Mouse (Mus musculus): ENCODE measurements around the gene Rangap1. TPM values are rescaled to one million over a fixed set of nuclear protein-coding genes. Genes with fewer than 3 reads are reported as not detected.
"Not testable (repeated sequence)": the region's sequence is repeated elsewhere in the genome, so short reads cannot be mapped to it uniquely, and the experiment has no call there.

Gene Rangap1
- polyA plus RNA-seq, 1 experiment from 2014 or later = 106 TPM

GRCm38 (mm10) chr15:81765651-81766050 lies 20.3 kb upstream of the Rangap1 start:
- H3K27ac ChIP-seq = no peak overlapping the region
- 57% methylated on average over 9 of the region's 9 CpGs for WGBS
- ATAC-seq (replicated peaks; ENCODE audit: low FRiP score) = no peak
- no peaks in the 10 kb centered on the region for H3K27me3 ChIP-seq
- peaks cover 16% of the 10 kb centered on the region for H3K4me1 ChIP-seq
- no peak overlapping the region for H3K9ac ChIP-seq
- H3K36me3 ChIP-seq = peaks cover 30% of the 10 kb centered on the region
- no peak overlapping the region for H3K4me2 ChIP-seq
- no peak overlapping the region for H3K4me3 ChIP-seq (replicated peaks)
- no peaks in the 10 kb centered on the region for H3K9me3 ChIP-seq (replicated peaks)

- H3K27me3 ChIP-seq = no peaks in the 10 kb centered on the region
- H3K9me3 ChIP-seq (replicated peaks) = no peaks in the 10 kb centered on the region
- H3K27ac ChIP-seq = no peak overlapping the region
- H3K4me2 ChIP-seq = no peak overlapping the region
- peaks cover 23% of the 10 kb centered on the region for H3K36me3 ChIP-seq
- H3K4me1 ChIP-seq = peaks cover 16% of the 10 kb centered on the region
- H3K4me3 ChIP-seq (replicated peaks) = no peak overlapping the region
- WGBS = 88% methylated on average over 6 of the region's 6 CpGs
- ATAC-seq (replicated peaks; ENCODE audit: low FRiP score) = no peak
- no peak overlapping the region for H3K9ac ChIP-seq
Measured at GRCm38 (mm10) chr15:81764573-81764972, 19.2 kb upstream of the Rangap1 start.

GRCm38 (mm10) chr15:81761959-81762358 lies 16.6 kb upstream of the Rangap1 start:
- WGBS = 88% methylated on average over 3 of the region's 3 CpGs

GRCm38 (mm10) chr15:81761381-81761780 lies 16.1 kb upstream of the Rangap1 start:
- H3K4me1 ChIP-seq = peaks cover 14% of the 10 kb centered on the region
- WGBS = 91% methylated on average over 7 of the region's 7 CpGs
- H3K4me3 ChIP-seq (replicated peaks) = no peak overlapping the region
- H3K4me2 ChIP-seq = no peak overlapping the region
- H3K9ac ChIP-seq = no peak overlapping the region
- 0 out of 2 replicates have a peak, but pooled peaks cover 9% of the 10 kb centered on the region for H3K36me3 ChIP-seq
- H3K9me3 ChIP-seq (replicated peaks) = no peaks in the 10 kb centered on the region
- H3K27me3 ChIP-seq = no peaks in the 10 kb centered on the region
- no peak overlapping the region for H3K27ac ChIP-seq
- ATAC-seq (replicated peaks; ENCODE audit: low FRiP score) = no peak

More at GRCm38 (mm10) chr15:81761959-81762358, 16.6 kb upstream of the Rangap1 start:
- ATAC-seq (replicated peaks; ENCODE audit: low FRiP score) = no peak
- Histone ChIP-seq H3K9ac (no peak overlapping the region), H3K36me3 (0 out of 2 replicates have a peak, but pooled peaks cover 9% of the 10 kb centered on the region), H3K9me3 (replicated peaks) (no peaks in the 10 kb centered on the region), H3K4me2 (no peak overlapping the region), H3K27ac (no peak overlapping the region), H3K4me3 (replicated peaks) (no peak overlapping the region), H3K4me1 (peaks cover 14% of the 10 kb centered on the region), H3K27me3 (no peaks in the 10 kb centered on the region)

GRCm38 (mm10) chr15:81760361-81761079 lies 15.2 kb upstream of the Rangap1 start:
- Histone ChIP-seq H3K27me3 (no peaks in the 10 kb centered on the region), H3K9me3 (replicated peaks) (no peaks in the 10 kb centered on the region), H3K4me2 (no peak overlapping the region), H3K4me3 (replicated peaks) (no peak overlapping the region), H3K9ac (no peak overlapping the region), H3K4me1 (peaks cover 7% of the 10 kb centered on the region), H3K36me3 (peaks cover 14% of the 10 kb centered on the region), H3K27ac (no peak overlapping the region)
- 88% methylated on average over 5 of the region's 5 CpGs for WGBS
- ATAC-seq (replicated peaks; ENCODE audit: low FRiP score) = no peak

GRCm38 (mm10) chr15:81759542-81759941 lies 14.2 kb upstream of the Rangap1 start:
- no peak overlapping the region for H3K4me3 ChIP-seq (replicated peaks)
- H3K4me1 ChIP-seq = peaks cover 6% of the 10 kb centered on the region; the same call in 1 of the 2 replicates
- no peak overlapping the region for H3K27ac ChIP-seq
- no peak for ATAC-seq (replicated peaks; ENCODE audit: low FRiP score)
- no peaks in the 10 kb centered on the region for H3K9me3 ChIP-seq (replicated peaks)
- peaks cover 24% of the 10 kb centered on the region for H3K36me3 ChIP-seq
- 91% methylated on average over 3 of the region's 3 CpGs for whole genome bisulfite sequencing
- no peak overlapping the region for H3K4me2 ChIP-seq
- H3K27me3 ChIP-seq = no peaks in the 10 kb centered on the region
- no peak overlapping the region for H3K9ac ChIP-seq

GRCm38 (mm10) chr15:81758701-81759100 lies 13.4 kb upstream of the Rangap1 start:
- peaks cover 27% of the 10 kb centered on the region for H3K36me3 ChIP-seq
- no peak overlapping the region for H3K9ac ChIP-seq
- peaks cover 6% of the 10 kb centered on the region; the same call in 1 of the 2 replicates for H3K4me1 ChIP-seq
- no peak overlapping the region for H3K4me3 ChIP-seq (replicated peaks)
- no peak overlapping the region for H3K4me2 ChIP-seq
- H3K9me3 ChIP-seq (replicated peaks) = no peaks in the 10 kb centered on the region
- H3K27ac ChIP-seq = no peak overlapping the region
- no peaks in the 10 kb centered on the region for H3K27me3 ChIP-seq
- WGBS = 86% methylated on average over 5 of the region's 5 CpGs
- ATAC-seq (replicated peaks; ENCODE audit: low FRiP score) = no peak

GRCm38 (mm10) chr15:81753669-81754068 lies 8.3 kb upstream of the Rangap1 start:
- no peak overlapping the region for H3K27ac ChIP-seq
- H3K4me3 ChIP-seq (replicated peaks) = no peak overlapping the region
- WGBS = 97% methylated on average over 9 of the region's 9 CpGs
- H3K27me3 ChIP-seq = no peaks in the 10 kb centered on the region
- no peak overlapping the region for H3K4me2 ChIP-seq
- H3K36me3 ChIP-seq = peaks cover 21% of the 10 kb centered on the region
- no peaks in the 10 kb centered on the region for H3K9me3 ChIP-seq (replicated peaks)
- no peak overlapping the region for H3K9ac ChIP-seq
- no peak for ATAC-seq (replicated peaks; ENCODE audit: low FRiP score)
- H3K4me1 ChIP-seq = peaks cover 31% of the 10 kb centered on the region

GRCm38 (mm10) chr15:81749742-81750141 lies 4.4 kb upstream of the Rangap1 start:
- peak overlapping the region; percentile 80 for H3K27ac ChIP-seq
- no peaks in the 10 kb centered on the region for H3K27me3 ChIP-seq
- no peak; the same call in 1 of the 2 replicates for ATAC-seq (replicated peaks; ENCODE audit: low FRiP score)
- peak overlapping the region; percentile 35; the same call in 1 of the 2 replicates for H3K4me2 ChIP-seq
- H3K4me3 ChIP-seq (replicated peaks) = 0 out of 2 replicates have a peak overlapping the region, but pooled peaks have one; percentile 3
- 0 out of 2 replicates have a peak, but pooled peaks cover 8% of the 10 kb centered on the region for H3K36me3 ChIP-seq
- H3K9me3 ChIP-seq (replicated peaks) = no peaks in the 10 kb centered on the region
- peaks cover 42% of the 10 kb centered on the region for H3K4me1 ChIP-seq
- WGBS = 12% methylated on average over 14 of the region's 14 CpGs
- H3K9ac ChIP-seq = no peak overlapping the region

GRCm38 (mm10) chr15:81745601-81746114 lies 328 bp upstream of the Rangap1 start:
- Histone ChIP-seq H3K9ac (peak overlapping the region; percentile 97), H3K27ac (peak overlapping the region; percentile 94), H3K4me3 (replicated peaks) (peak overlapping the region; percentile 93), H3K4me2 (peak overlapping the region; percentile 84), H3K27me3 (no peaks in the 10 kb centered on the region), H3K36me3 (no peaks in the 10 kb centered on the region), H3K9me3 (replicated peaks) (no peaks in the 10 kb centered on the region), H3K4me1 (peaks cover 37% of the 10 kb centered on the region)
- 0% methylated on average over 33 of the region's 33 CpGs for WGBS
- ATAC-seq (replicated peaks; ENCODE audit: low FRiP score) = peak; percentile 73

- H3K4me1 ChIP-seq = peaks cover 20% of the 10 kb centered on the region
- H3K4me3 ChIP-seq (replicated peaks); H3K27ac ChIP-seq; H3K9me3 ChIP-seq (replicated peaks); ATAC-seq (replicated peaks; ENCODE audit: low FRiP score); H3K4me2 ChIP-seq; H3K9ac ChIP-seq; H3K27me3 ChIP-seq; H3K36me3 ChIP-seq: not testable (repeated sequence)
- 26% methylated on average over 2 of the region's 2 CpGs for WGBS
Measured at GRCm38 (mm10) chr15:81742368-81742767, 3.0 kb downstream of the Rangap1 start.

- H3K4me3 ChIP-seq (replicated peaks) = no peak overlapping the region
- ATAC-seq (replicated peaks; ENCODE audit: low FRiP score) = no peak
- no peak overlapping the region for H3K27ac ChIP-seq
- no peak overlapping the region for H3K9ac ChIP-seq
- 8% methylated on average over 2 of the region's 2 CpGs for WGBS
- H3K36me3 ChIP-seq = no peaks in the 10 kb centered on the region
- no peaks in the 10 kb centered on the region for H3K9me3 ChIP-seq (replicated peaks)
- no peak overlapping the region for H3K4me2 ChIP-seq
- H3K4me1 ChIP-seq = peaks cover 6% of the 10 kb centered on the region
- no peaks in the 10 kb centered on the region for H3K27me3 ChIP-seq
Measured at GRCm38 (mm10) chr15:81739924-81740323, 5.4 kb downstream of the Rangap1 start.
